Mouse (Mus musculus) lung, embryonic 14.5 days (tissue): Measurements from ENCODE around the gene Wdr60. TPM values are rescaled to one million over a fixed set of nuclear protein-coding genes. Genes with fewer than 3 reads are reported as not detected.

Experiments used
- ATAC-seq: fragments of 200-750 bp; cut with Nextera tagmentation; 2 replicates; pipeline ENCODE4 v1.8.0; 2017; ENCODE audit warnings: mild to moderate bottlenecking, moderate TSS enrichment, moderate library complexity; ENCODE audit not compliant: insufficient read depth
- DNase-seq: peaks from one replicate; pipeline ENCODE4 v3.0.0-alpha.2; 2015
- H3K27ac ChIP-seq: fragments of 300-500 bp; sonication (generic); 2 replicates; pipeline ENCODE4 v1.5.1; 2014; ENCODE audit warnings: low read depth, mild to moderate bottlenecking, moderate library complexity
- H3K27me3 ChIP-seq: fragments of 300-500 bp; sonication (generic); 2 replicates; pipeline ENCODE4 v1.6.1; 2014; ENCODE audit warnings: low read length, control low read depth; ENCODE audit not compliant: insufficient read depth
- H3K36me3 ChIP-seq: fragments of 300-500 bp; sonication (generic); 2 replicates; pipeline ENCODE4 v1.6.1; 2014; ENCODE audit warnings: control low read depth; ENCODE audit not compliant: insufficient read depth
- H3K4me1 ChIP-seq: fragments of 300-500 bp; sonication (generic); 2 replicates; pipeline ENCODE4 v1.6.1; 2014; ENCODE audit warnings: antibody characterized with exemption, control low read depth; ENCODE audit not compliant: insufficient read depth
- H3K4me2 ChIP-seq: fragments of 300-500 bp; sonication (generic); 2 replicates; pipeline ENCODE4 v1.6.1; 2014; ENCODE audit warnings: mild to moderate bottlenecking
- H3K4me3 ChIP-seq: fragments of 300-500 bp; sonication (generic); 2 replicates; pipeline ENCODE4 v1.5.1; 2014; ENCODE audit warnings: low read depth, low read length
- H3K9ac ChIP-seq: fragments of 300-500 bp; sonication (generic); 2 replicates; pipeline ENCODE4 v1.6.1; 2014
- H3K9me3 ChIP-seq: fragments of 300-500 bp; sonication (generic); 2 replicates; pipeline ENCODE4 v1.6.1; 2016; ENCODE audit warnings: low read depth, low read length, control low read depth
- CTCF ChIP-seq: IDR thresholded peaks from 2 replicates; pipeline ENCODE4 v1.5.1; 2016; ENCODE audit warnings: antibody characterized with exemption, low read depth
- WGBS: fragments of 180-500 bp; shearing (Covaris S2); extraction: QIAGEN DNeasy Blood & Tissue Kit; methylation state at CpG from one replicate; pipeline ENCODE4 v1.1.7; 2014; 5-methylcytosine and 5-hydroxymethylcytosine counted together
- polyA plus RNA-seq: library from polyadenylated mRNA; unstranded; fragments of >200 nt; fragmentation: Nextera tagmentation; extraction: Ambion mirVana; gene quantifications from 2 replicates; pipeline ENCODE4 v1.2.1, GENCODE M21; 2014

Wdr60 gene
- polyA plus RNA-seq, 1 experiment from 2014 or later = 16.4 TPM

DNA sequence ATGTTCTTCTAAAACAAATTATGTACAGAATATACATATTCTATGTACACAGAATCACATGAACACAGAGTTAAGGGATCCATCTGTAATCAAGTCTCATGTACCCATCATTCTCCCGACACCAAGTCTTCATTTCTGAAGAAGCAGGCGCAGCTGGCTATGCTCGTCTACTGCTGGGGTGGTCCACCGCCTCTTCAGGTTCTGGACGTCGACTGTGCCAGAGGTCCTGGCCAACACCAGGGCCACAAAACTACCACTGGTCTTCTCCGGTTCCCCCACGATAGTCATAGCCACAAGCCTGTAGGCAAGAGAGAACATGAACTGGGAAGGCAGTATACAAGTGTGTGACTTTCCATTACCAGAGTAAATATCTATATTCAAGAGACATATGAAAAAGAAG is 55.3 kb downstream of the Wdr60 start:
- H3K27me3 ChIP-seq = no peaks in the 10 kb centered on the region
- no peaks in the 10 kb centered on the region for H3K4me1 ChIP-seq
- DNase-seq (no peak), ATAC-seq (no peak)
- no peak overlapping the region for H3K4me2 ChIP-seq
- H3K36me3 ChIP-seq = peaks cover 11% of the 10 kb centered on the region
- no peak overlapping the region for H3K4me3 ChIP-seq
- H3K9me3 ChIP-seq = no peaks in the 10 kb centered on the region
- no peak overlapping the region for H3K9ac ChIP-seq
- 84% methylated on average over 8 of the region's 8 CpGs for WGBS
- H3K27ac ChIP-seq = no peak overlapping the region
- TF ChIP-seq CTCF = no peak

DNA sequence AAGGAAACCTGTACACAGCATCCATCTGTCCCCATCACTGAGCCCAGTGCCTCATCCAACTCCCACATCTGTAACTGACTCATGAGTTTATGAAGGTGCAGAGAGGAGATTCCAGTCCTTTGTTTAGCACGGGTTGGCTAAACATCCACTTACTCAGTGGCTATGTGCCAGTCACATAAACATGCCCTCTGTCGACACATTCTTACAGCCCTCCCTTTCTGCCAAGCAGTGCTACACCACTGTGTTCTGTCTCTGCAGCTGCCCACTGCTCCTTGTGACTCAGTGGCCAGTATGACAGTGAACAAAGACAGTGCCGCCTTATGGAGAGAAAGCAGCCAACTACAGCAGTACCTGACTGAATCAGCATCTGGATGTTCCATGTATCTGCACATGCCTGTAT is 57.1 kb downstream of the Wdr60 start:
- Histone ChIP-seq H3K4me2 (no peak overlapping the region), H3K9ac (no peak overlapping the region), H3K9me3 (no peaks in the 10 kb centered on the region), H3K4me1 (no peaks in the 10 kb centered on the region), H3K4me3 (no peak overlapping the region), H3K27ac (no peak overlapping the region), H3K36me3 (peaks cover 4% of the 10 kb centered on the region; the same call in 1 of the 2 replicates), H3K27me3 (no peaks in the 10 kb centered on the region)
- 60% methylated on average over 3 of the region's 3 CpGs for WGBS
- ATAC-seq (peak; percentile 47; the same call in 1 of the 2 replicates), DNase-seq (peak; percentile 26)
- no peak for TF ChIP-seq CTCF

DNA sequence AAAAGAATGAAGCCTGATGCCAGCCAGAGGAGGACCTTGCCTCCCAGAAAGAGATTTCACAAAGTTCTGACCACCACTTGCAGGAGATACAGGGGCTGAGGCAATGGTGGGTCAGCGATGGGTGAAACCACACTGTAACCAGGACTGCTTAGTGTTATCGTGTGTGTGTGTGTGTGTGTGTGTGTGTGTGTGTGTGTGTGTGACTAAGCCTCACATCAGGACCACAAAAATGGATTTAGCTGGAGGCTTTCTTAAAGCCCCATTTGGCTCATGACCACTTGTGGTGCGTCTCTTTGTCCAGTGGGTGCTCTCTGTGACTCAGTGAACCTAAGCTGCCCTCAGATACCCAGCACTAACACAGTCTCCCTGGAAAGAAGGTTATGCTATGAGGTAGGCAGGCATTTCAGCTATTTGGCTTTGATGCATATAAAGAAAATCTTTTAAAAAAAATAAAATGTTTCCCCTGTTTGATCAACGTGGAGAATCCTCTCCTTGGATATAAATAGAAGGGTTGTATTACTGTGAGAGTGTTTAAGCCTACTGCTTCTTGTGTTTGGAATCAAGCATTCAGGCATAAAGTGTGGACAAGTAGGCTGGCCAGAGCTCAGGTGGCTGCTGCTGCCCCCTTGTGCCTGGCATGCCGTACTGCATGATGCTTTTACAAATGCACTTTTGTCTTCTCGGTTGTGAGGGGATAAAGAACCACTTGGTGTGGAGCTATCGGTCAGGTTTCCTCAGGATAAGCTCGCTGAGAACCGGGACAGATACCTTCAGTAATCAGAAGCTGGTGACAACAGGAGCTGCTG is 60.4 kb downstream of the Wdr60 start:
- Histone ChIP-seq H3K9ac (no peak overlapping the region), H3K36me3 (0 out of 2 replicates have a peak, but pooled peaks cover 3% of the 10 kb centered on the region), H3K4me2 (no peak overlapping the region), H3K4me1 (no peaks in the 10 kb centered on the region), H3K27me3 (no peaks in the 10 kb centered on the region), H3K9me3 (no peaks in the 10 kb centered on the region), H3K27ac (no peak overlapping the region), H3K4me3 (no peak overlapping the region)
- DNase-seq (peak; percentile 85), ATAC-seq (peak; percentile 54; the same call in 1 of the 2 replicates)
- peak; percentile 95 for TF ChIP-seq CTCF
- WGBS = 32% methylated on average over 9 of the region's 9 CpGs

DNA sequence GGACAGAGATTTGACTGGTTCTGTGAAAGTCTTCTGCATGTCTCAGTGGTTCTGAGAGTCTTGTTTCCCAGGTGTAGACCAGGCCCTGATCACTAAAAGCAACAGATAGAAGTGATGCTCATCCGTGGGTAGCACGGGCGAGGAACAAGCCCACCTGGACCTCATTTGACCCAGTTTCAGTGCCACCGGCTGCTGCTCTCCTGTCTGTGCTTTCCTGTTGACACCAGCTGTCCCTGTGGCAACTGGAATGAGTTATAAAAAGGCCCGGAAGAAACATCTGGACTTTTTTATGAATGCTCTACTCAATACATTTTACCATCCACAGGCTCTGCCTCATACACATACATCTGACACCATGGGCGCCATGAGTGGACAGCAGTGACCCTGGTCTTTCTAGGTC is 64.0 kb downstream of the Wdr60 start:
- Histone ChIP-seq H3K4me1 (no peaks in the 10 kb centered on the region), H3K4me2 (no peak overlapping the region), H3K9me3 (no peaks in the 10 kb centered on the region), H3K36me3 (no peaks in the 10 kb centered on the region), H3K4me3 (no peak overlapping the region), H3K9ac (no peak overlapping the region), H3K27me3 (no peaks in the 10 kb centered on the region), H3K27ac (no peak overlapping the region)
- ATAC-seq (no peak), DNase-seq (no peak)
- 82% methylated on average over 6 of the region's 6 CpGs for WGBS
- TF ChIP-seq CTCF = no peak

DNA sequence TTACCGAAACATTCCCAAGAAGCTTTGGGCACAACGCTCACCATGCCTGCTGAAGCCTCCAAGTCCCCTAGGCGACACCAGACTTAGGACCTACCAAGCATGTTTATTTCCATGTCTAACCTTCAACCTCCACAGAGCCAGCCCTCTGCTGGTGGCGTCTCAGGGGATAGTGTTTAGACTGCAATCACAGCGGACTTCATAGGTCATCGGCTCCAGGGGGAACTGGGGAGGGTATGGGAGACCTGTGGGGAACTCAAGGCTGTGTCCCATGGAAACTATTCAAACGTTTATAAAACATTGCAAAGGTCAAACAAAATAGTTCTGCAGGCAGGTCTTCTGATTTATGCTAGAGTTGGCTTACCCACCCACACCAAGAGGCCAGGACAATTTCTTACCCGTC is 66.6 kb downstream of the Wdr60 start:
- H3K27ac ChIP-seq = no peak overlapping the region
- no peaks in the 10 kb centered on the region for H3K4me1 ChIP-seq
- H3K36me3 ChIP-seq = no peaks in the 10 kb centered on the region
- H3K27me3 ChIP-seq = no peaks in the 10 kb centered on the region
- DNase-seq (no peak), ATAC-seq (no peak)
- H3K9ac ChIP-seq = no peak overlapping the region
- no peaks in the 10 kb centered on the region for H3K9me3 ChIP-seq
- whole genome bisulfite sequencing = 58% methylated on average over 8 of the region's 8 CpGs
- no peak for TF ChIP-seq CTCF
- H3K4me3 ChIP-seq = no peak overlapping the region
- H3K4me2 ChIP-seq = no peak overlapping the region

DNA sequence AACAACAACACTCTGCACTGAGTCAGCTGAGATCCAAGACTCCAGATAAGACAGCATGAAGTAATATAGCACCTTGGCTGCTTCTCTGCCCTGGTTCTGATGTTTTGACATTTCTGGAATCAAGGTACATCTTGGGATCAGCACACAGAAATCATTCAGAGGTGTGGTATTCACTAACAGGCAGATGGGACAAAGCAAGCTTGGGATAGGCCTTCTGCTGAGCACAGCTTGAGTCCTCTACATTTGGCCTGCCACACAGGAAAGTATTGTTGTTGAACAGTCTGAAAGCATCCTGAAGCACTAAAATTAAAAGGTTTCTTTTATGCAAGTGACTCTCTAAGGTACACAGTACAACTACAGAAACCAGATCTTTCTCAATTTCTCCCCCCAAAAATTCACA is 68.2 kb downstream of the Wdr60 start:
- TF ChIP-seq CTCF = no peak
- ATAC-seq = no peak
- no peak for DNase-seq
- H3K4me2 ChIP-seq = no peak overlapping the region
- H3K27ac ChIP-seq = no peak overlapping the region
- H3K27me3 ChIP-seq = no peaks in the 10 kb centered on the region
- no peak overlapping the region for H3K4me3 ChIP-seq
- H3K9ac ChIP-seq = no peak overlapping the region
- no peaks in the 10 kb centered on the region for H3K9me3 ChIP-seq
- no peaks in the 10 kb centered on the region for H3K36me3 ChIP-seq
- H3K4me1 ChIP-seq = no peaks in the 10 kb centered on the region

DNA sequence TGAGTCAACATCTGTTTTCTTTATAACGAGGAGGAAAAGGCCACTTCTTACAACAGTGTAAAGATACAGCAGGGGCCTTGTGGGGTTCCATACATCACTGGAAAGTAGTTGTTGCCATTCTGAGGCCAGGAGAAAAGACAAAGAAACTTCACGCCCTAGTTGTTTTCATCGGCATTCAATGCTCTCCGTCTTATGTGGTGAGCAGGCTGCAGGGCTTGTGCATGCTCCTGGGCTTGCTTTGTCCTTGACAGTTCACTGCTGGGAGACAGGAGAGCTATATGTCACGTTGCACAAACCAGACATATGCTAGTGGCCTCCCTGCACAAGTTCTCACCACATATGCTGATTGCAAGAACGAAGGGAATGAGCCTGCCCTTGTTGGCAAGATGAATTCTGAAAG is 68.9 kb downstream of the Wdr60 start:
- Histone ChIP-seq H3K4me3 (no peak overlapping the region), H3K9ac (no peak overlapping the region), H3K27me3 (no peaks in the 10 kb centered on the region), H3K36me3 (no peaks in the 10 kb centered on the region), H3K4me1 (no peaks in the 10 kb centered on the region), H3K9me3 (no peaks in the 10 kb centered on the region), H3K4me2 (no peak overlapping the region), H3K27ac (no peak overlapping the region)
- ATAC-seq (no peak), DNase-seq (no peak)
- TF ChIP-seq CTCF = no peak
- WGBS = 65% methylated on average over 6 of the region's 6 CpGs
